Mouse (Mus musculus): ENCODE results near the gene Mrc1. TPM values are rescaled to one million over a fixed set of nuclear protein-coding genes. Genes with fewer than 3 reads are reported as not detected.

Gene Mrc1
- total and polyA plus RNA-seq, 3 experiments: 0.08 TPM; not detected in 2

GRCm38 (mm10) chr2:14233983-14234382 is 4.8 kb downstream of the Mrc1 start:
- Histone ChIP-seq H3K27me3 (ENCODE audit: control insufficient read depth in 1 of 2, insufficient read depth in 2 of 2, low read length in 2 of 2) (no peaks in the 10 kb centered on the region), H3K27ac (ENCODE audit: control insufficient read depth, low read depth, low read length) (no peak overlapping the region), H3K4me1 (ENCODE audit: control insufficient read depth in 1 of 2, insufficient read depth in 2 of 2, low read length in 2 of 2) (peaks cover 10 to 11% of the 10 kb centered on the region in 2 experiments), H3K79me2 (ENCODE audit: control insufficient read depth, insufficient read depth, low read length, poor library complexity) (no peaks in the 10 kb centered on the region), H3K9me3 (replicated peaks; ENCODE audit: insufficient read depth, low read length) (no peaks in the 10 kb centered on the region), H3K9ac (ENCODE audit: control insufficient read depth, low read depth, low read length, poor library complexity, severe bottlenecking) (no peak overlapping the region), H3K36me3 (ENCODE audit: control insufficient read depth in 1 of 2, insufficient read depth in 2 of 2, low read length in 2 of 2) (peaks cover 0 to 6% of the 10 kb centered on the region in 2 experiments; a peak in 2 of 4 replicates), H3K4me3 (ENCODE audit: control insufficient read depth in 1 of 2, insufficient read depth in 1 of 2, low read depth in 2 of 2, low read length in 2 of 2) (no peak overlapping the region)
- DNase-seq (ENCODE audit: low read depth, low spot score): no peak
- TF ChIP-seq SMC3 (IDR thresholded peaks at IDR 0.05; ENCODE audit: low read depth, low read length): no peak
- no peak for TF ChIP-seq GATA1 (IDR thresholded peaks at IDR 0.05; ENCODE audit: low read depth, low read length)
- no peak for TF ChIP-seq POLR2AphosphoS5 (IDR thresholded peaks at IDR 0.05; ENCODE audit: borderline replicate concordance, low read depth, low read length)

- peaks cover 0 to 7% of the 10 kb centered on the region in 2 experiments; a peak in 2 of 4 replicates for H3K4me1 ChIP-seq (ENCODE audit: control insufficient read depth in 1 of 2, insufficient read depth in 2 of 2, low read length in 2 of 2)
- H3K27me3 ChIP-seq (ENCODE audit: control insufficient read depth in 1 of 2, insufficient read depth in 2 of 2, low read length in 2 of 2): no peaks in the 10 kb centered on the region
- H3K79me2 ChIP-seq (ENCODE audit: control insufficient read depth, insufficient read depth, low read length, poor library complexity): no peaks in the 10 kb centered on the region
- H3K27ac ChIP-seq (ENCODE audit: control insufficient read depth, low read depth, low read length): no peak overlapping the region
- no peak overlapping the region for H3K9ac ChIP-seq (ENCODE audit: control insufficient read depth, low read depth, low read length, poor library complexity, severe bottlenecking)
- no peak overlapping the region for H3K4me3 ChIP-seq (ENCODE audit: control insufficient read depth in 1 of 2, insufficient read depth in 1 of 2, low read depth in 2 of 2, low read length in 2 of 2)
- no peak for DNase-seq (ENCODE audit: low read depth, low spot score)
- no peak for TF ChIP-seq ELF1 (IDR thresholded peaks at IDR 0.05; ENCODE audit: low read depth, low read length)
- TF ChIP-seq GABPA (IDR thresholded peaks at IDR 0.05; ENCODE audit: low read depth, low read length): no peak
- 0 out of 2 replicates have a peak, but pooled peaks have one; percentile 10 for TF ChIP-seq TCF12 (IDR thresholded peaks at IDR 0.05; ENCODE audit: low read depth, low read length)
- TF ChIP-seq CHD1 (IDR thresholded peaks at IDR 0.05; ENCODE audit: low read depth, low read length): no peak
- TF ChIP-seq RAD21 (IDR thresholded peaks at IDR 0.05; ENCODE audit: low read depth, low read length): no peak
- no peak for TF ChIP-seq TAL1 (IDR thresholded peaks at IDR 0.05; ENCODE audit: low read length)
- peaks cover 0 to 2% of the 10 kb centered on the region in 2 experiments; a peak in 1 of 4 replicates for H3K36me3 ChIP-seq (ENCODE audit: control insufficient read depth in 1 of 2, insufficient read depth in 2 of 2, low read length in 2 of 2)
- H3K9me3 ChIP-seq (replicated peaks; ENCODE audit: insufficient read depth, low read length): no peaks in the 10 kb centered on the region
Observed at GRCm38 (mm10) chr2:14235319-14235718, 6.1 kb downstream of the Mrc1 start.

- H3K79me2 ChIP-seq (ENCODE audit: control insufficient read depth, insufficient read depth, low read length, poor library complexity): no peaks in the 10 kb centered on the region
- no peak overlapping the region for H3K27ac ChIP-seq (ENCODE audit: control insufficient read depth, low read depth, low read length)
- H3K4me3 ChIP-seq (ENCODE audit: control insufficient read depth in 1 of 2, insufficient read depth in 1 of 2, low read depth in 2 of 2, low read length in 2 of 2): no peak overlapping the region
- peaks cover 0 to 7% of the 10 kb centered on the region in 2 experiments; a peak in 2 of 4 replicates for H3K4me1 ChIP-seq (ENCODE audit: control insufficient read depth in 1 of 2, insufficient read depth in 2 of 2, low read length in 2 of 2)
- no peak overlapping the region for H3K9ac ChIP-seq (ENCODE audit: control insufficient read depth, low read depth, low read length, poor library complexity, severe bottlenecking)
- H3K27me3 ChIP-seq (ENCODE audit: control insufficient read depth in 1 of 2, insufficient read depth in 2 of 2, low read length in 2 of 2): no peaks in the 10 kb centered on the region
- peaks cover 0 to 2% of the 10 kb centered on the region in 2 experiments; a peak in 1 of 4 replicates for H3K36me3 ChIP-seq (ENCODE audit: control insufficient read depth in 1 of 2, insufficient read depth in 2 of 2, low read length in 2 of 2)
- no peaks in the 10 kb centered on the region for H3K9me3 ChIP-seq (replicated peaks; ENCODE audit: insufficient read depth, low read length)
- no peak for DNase-seq (ENCODE audit: low read depth, low spot score)
- TF ChIP-seq MXI1 (IDR thresholded peaks at IDR 0.05; ENCODE audit: low read depth, low read length): no peak
- no peak for TF ChIP-seq CHD1 (IDR thresholded peaks at IDR 0.05; ENCODE audit: low read depth, low read length)
- TF ChIP-seq NELFE (IDR thresholded peaks at IDR 0.05; ENCODE audit: low read depth, low read length): no peak
- TF ChIP-seq ZKSCAN1 (IDR thresholded peaks at IDR 0.05; ENCODE audit: low read depth, low read length): no peak
- TF ChIP-seq MAFK (IDR thresholded peaks at IDR 0.05; ENCODE audit: borderline replicate concordance, low read depth, low read length): no peak
- no peak for TF ChIP-seq ELF1 (IDR thresholded peaks at IDR 0.05; ENCODE audit: low read depth, low read length)
- no peak for TF ChIP-seq CTCF (IDR thresholded peaks at IDR 0.05 in 2 of 3, conservative IDR thresholded peaks at IDR 0.05 in 1 of 3; ENCODE audit: control insufficient read depth in 1 of 3, insufficient read depth in 1 of 3, low read depth in 2 of 3, low read length in 3 of 3, poor library complexity in 1 of 3, severe bottlenecking in 1 of 3)
- TF ChIP-seq BHLHE40 (IDR thresholded peaks at IDR 0.05; ENCODE audit: borderline replicate concordance, low read depth, low read length): peak; percentile 65; the same call in 1 of the 2 replicates
- TF ChIP-seq HCFC1 (IDR thresholded peaks at IDR 0.05; ENCODE audit: low read depth, low read length): no peak
- TF ChIP-seq CHD2 (IDR thresholded peaks at IDR 0.05; ENCODE audit: low read length): no peak
- TF ChIP-seq MEF2A (IDR thresholded peaks at IDR 0.05; ENCODE audit: extremely low read depth, insufficient replicate concordance, low read depth, low read length, poor library complexity, severe bottlenecking): no peak
- no peak for TF ChIP-seq MAZ (IDR thresholded peaks at IDR 0.05; ENCODE audit: low read depth, low read length)
- TF ChIP-seq ZMIZ1 (IDR thresholded peaks at IDR 0.05; ENCODE audit: low read depth, low read length): no peak
- no peak for TF ChIP-seq SMC3 (IDR thresholded peaks at IDR 0.05; ENCODE audit: low read depth, low read length)
- no peak for TF ChIP-seq GATA1 (IDR thresholded peaks at IDR 0.05; ENCODE audit: low read depth, low read length)
- no peak for TF ChIP-seq KAT2A (conservative IDR thresholded peaks at IDR 0.05; ENCODE audit: low read depth, low read length)
- TF ChIP-seq UBTF (IDR thresholded peaks at IDR 0.05; ENCODE audit: borderline replicate concordance, insufficient read depth, low read depth, low read length): no peak
- TF ChIP-seq NRF1 (IDR thresholded peaks at IDR 0.05; ENCODE audit: insufficient read depth, low read depth, low read length, poor library complexity, severe bottlenecking): no peak
- no peak for TF ChIP-seq MYB (IDR thresholded peaks at IDR 0.05; ENCODE audit: low read depth, low read length)
- peak; percentile 60 for TF ChIP-seq TCF12 (IDR thresholded peaks at IDR 0.05; ENCODE audit: low read depth, low read length)
- TF ChIP-seq MAX (IDR thresholded peaks at IDR 0.05; ENCODE audit: low read length): no peak
Observed at GRCm38 (mm10) chr2:14236920-14237319, 7.7 kb downstream of the Mrc1 start.

Measured in MEL (cell line).